Mouse (Mus musculus) hindbrain, embryonic 14.5 days (tissue): ENCODE data around the gene Prkch. TPM values are rescaled to one million over a fixed set of nuclear protein-coding genes. Genes with fewer than 3 reads are reported as not detected.

Experiments
- ATAC-seq: fragments of 200-750 bp; cut with Nextera tagmentation; 2 replicates; pipeline ENCODE4 v1.8.0; 2017; ENCODE audit warnings: moderate number of reproducible peaks, mild to moderate bottlenecking, moderate TSS enrichment, moderate library complexity; ENCODE audit not compliant: low FRiP score
- DNase-seq: peaks from one replicate; pipeline ENCODE4 v3.0.0-alpha.2; 2015; ENCODE audit warnings: low spot score
- H3K27ac ChIP-seq: fragments of 300-500 bp; sonication (generic); 2 replicates; pipeline ENCODE4 v1.5.1; 2014; ENCODE audit warnings: mild to moderate bottlenecking, moderate library complexity
- H3K27me3 ChIP-seq: fragments of 300-500 bp; sonication (generic); 2 replicates; pipeline ENCODE4 v1.6.1; 2014; ENCODE audit warnings: mild to moderate bottlenecking, low read length, mixed read lengths; ENCODE audit not compliant: control insufficient read depth, insufficient read depth
- H3K36me3 ChIP-seq: fragments of 300-500 bp; sonication (generic); replicated peaks from 2 replicates; pipeline ENCODE4 v1.6.1; 2014; ENCODE audit not compliant: control insufficient read depth, insufficient read depth
- H3K4me1 ChIP-seq: fragments of 300-500 bp; sonication (generic); replicated peaks from 2 replicates; pipeline ENCODE4 v1.6.1; 2014; ENCODE audit warnings: antibody characterized with exemption, low read length, mixed read lengths; ENCODE audit not compliant: control insufficient read depth, insufficient read depth
- H3K4me2 ChIP-seq: fragments of 300-500 bp; sonication (generic); replicated peaks from 2 replicates; pipeline ENCODE4 v1.6.1; 2014; ENCODE audit warnings: mild to moderate bottlenecking, moderate library complexity
- H3K4me3 ChIP-seq: fragments of 300-500 bp; sonication (generic); replicated peaks from 2 replicates; pipeline ENCODE4 v1.5.1; 2014; ENCODE audit warnings: mild to moderate bottlenecking, low read length
- H3K9ac ChIP-seq: fragments of 300-500 bp; sonication (generic); 2 replicates; pipeline ENCODE4 v1.6.1; 2014
- H3K9me3 ChIP-seq: fragments of 300-500 bp; sonication (generic); 2 replicates; pipeline ENCODE4 v1.6.1; 2016; ENCODE audit warnings: low read length; ENCODE audit not compliant: control insufficient read depth
- WGBS: fragments of 180-500 bp; shearing (Covaris S2); extraction: QIAGEN DNeasy Blood & Tissue Kit; methylation state at CpG from one replicate; pipeline ENCODE4 v1.1.7; 2014; 5-methylcytosine and 5-hydroxymethylcytosine counted together
- polyA plus RNA-seq: library from polyadenylated mRNA; unstranded; fragments of >200 nt; fragmentation: Nextera tagmentation; extraction: Ambion mirVana; gene quantifications from 2 replicates; pipeline ENCODE4 v1.2.1, GENCODE M21; 2014

Gene Prkch
- polyA plus RNA-seq, 1 experiment from 2014 or later: 9.9 TPM

DNA sequence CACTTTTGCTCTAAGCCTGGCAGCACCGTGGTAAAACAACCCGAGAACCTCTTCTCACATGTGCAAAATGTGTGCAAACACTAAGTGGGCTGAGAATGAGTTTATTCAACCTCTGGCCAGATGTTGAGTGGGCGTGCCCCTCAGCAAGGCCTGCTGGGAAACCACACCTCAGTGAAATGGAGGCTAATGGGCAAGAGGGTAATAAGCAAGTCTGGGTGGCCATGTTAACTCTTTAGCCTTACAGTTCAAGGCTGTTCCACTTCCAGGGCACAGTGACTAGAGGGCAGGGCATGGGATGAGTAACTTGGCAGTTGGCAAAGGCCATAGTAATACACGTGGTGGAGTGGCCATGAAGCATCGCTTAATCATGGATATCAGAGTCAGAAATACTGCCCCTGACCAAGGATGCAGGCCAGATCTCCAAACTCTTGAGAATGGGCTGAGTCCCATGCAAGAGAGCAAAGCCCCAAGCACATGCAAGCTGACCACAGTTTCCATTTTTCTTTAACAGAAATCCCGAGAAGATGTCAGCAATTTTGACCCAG, 191.9 kb downstream of the Prkch start:
- Histone ChIP-seq H3K9ac (no peak overlapping the region), H3K4me3 (no peak overlapping the region), H3K9me3 (no peaks in the 10 kb centered on the region), H3K27ac (no peak overlapping the region), H3K27me3 (no peaks in the 10 kb centered on the region), H3K4me2 (no peak overlapping the region), H3K36me3 (no peaks in the 10 kb centered on the region), H3K4me1 (peaks cover 9% of the 10 kb centered on the region; the same call in 1 of the 2 replicates)
- ATAC-seq (no peak), DNase-seq (no peak)
- 86% methylated on average over 6 of the region's 6 CpGs for WGBS

DNA sequence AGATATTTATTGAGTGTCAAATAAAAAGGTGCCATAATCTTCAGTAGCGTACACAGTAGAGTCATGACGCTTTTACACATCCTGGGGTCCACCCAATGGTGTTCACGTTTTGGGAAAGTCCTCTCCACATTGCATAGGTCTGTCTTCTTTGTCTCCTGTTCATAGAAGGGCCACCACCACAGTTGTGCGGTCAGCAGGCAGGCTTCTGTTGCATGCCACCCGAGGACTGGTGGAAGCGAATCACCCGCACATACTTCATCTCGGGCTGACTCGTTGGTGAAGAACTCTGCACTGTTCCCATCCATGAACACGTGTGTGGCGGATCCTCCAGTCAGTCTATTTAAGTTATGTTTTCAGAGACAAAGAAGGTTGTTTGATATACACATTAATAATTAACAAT, 193.1 kb downstream of the Prkch start:
- no peak overlapping the region for H3K4me2 ChIP-seq
- DNase-seq (no peak), ATAC-seq (no peak)
- 94% methylated on average over 11 of the region's 11 CpGs for WGBS
- H3K9me3 ChIP-seq: no peaks in the 10 kb centered on the region
- no peak overlapping the region for H3K27ac ChIP-seq
- H3K4me3 ChIP-seq: no peak overlapping the region
- H3K9ac ChIP-seq: no peak overlapping the region
- no peaks in the 10 kb centered on the region for H3K27me3 ChIP-seq
- no peaks in the 10 kb centered on the region for H3K36me3 ChIP-seq
- peaks cover 9% of the 10 kb centered on the region; the same call in 1 of the 2 replicates for H3K4me1 ChIP-seq

DNA sequence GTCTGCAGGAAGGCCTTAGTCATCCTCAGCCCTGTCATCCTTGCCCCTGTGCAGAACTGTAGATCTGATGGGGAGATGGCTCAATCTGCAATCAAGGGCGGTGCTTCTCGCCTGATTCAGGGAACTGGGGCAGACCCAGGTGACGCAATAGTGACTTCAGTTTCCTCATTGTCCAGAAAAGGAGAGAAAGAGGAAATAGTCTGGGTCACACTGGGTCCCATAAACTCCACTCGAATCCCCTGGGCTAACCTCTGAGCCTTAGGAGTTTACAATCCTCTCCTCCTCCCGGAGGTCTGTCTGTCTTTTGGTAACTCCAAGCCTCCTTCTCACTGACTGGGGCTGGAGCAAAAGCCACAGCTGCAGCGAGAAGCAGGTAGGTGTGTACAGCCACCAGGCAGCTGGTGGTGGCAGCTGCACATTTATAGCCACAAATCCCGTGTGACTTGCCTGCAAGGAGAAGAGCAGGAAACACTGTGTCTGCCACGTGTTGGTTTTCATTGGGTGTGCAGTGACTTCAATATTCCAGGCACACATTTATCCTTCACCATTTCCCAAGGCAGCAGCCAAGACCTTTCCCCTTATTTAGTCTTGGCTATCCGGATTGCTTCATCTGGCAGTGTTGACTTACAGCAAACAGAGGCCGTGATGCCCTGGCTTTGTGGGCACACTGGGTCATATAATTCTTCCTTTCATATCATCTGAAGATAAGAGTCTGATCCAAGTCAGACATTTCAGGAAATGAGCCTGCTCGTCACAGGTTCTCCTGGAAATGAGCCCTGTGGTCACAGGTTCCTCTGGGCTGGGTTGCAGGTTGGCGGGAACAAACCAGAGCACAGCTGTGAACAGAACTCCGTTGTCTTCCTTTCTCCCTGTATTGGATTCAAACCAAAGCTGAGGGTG, 195.0 kb downstream of the Prkch start:
- Histone ChIP-seq H3K27me3 (no peaks in the 10 kb centered on the region), H3K36me3 (no peaks in the 10 kb centered on the region), H3K4me1 (peaks cover 9% of the 10 kb centered on the region; the same call in 1 of the 2 replicates), H3K4me2 (no peak overlapping the region), H3K27ac (no peak overlapping the region), H3K9ac (no peak overlapping the region), H3K4me3 (no peak overlapping the region), H3K9me3 (no peaks in the 10 kb centered on the region)
- 65% methylated on average over 13 of the region's 13 CpGs for WGBS
- DNase-seq (no peak), ATAC-seq (0 out of 2 replicates have a peak, but pooled peaks have one; percentile 37)

DNA sequence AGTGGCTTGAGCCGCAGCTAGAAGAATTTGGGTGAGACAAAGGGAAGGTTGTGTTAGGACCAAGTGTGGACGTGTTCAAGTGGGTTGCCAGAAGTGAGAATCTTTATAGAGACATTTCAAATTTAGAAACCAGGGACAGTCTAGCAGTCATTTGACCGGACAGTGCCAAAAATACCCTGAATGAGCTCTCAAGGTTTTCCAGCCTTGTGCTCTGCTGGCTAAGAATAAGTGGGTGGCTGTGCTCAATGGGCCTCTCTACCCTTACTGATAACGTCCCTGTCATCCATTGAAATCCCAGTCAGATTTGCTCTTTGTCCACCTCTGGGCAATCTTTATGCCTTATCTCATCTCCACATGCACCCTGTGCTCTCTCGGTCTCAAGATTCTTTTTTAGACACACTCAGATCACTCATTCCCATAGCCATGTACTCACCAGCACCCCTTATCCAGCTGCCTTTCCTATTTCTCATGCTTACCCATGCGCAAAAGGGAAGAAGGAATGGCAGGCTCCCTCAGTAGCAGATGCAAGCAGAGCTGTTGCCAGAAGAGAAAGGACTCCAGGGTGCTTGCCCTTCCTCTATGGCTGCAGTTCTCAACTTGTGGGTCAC, 196.9 kb downstream of the Prkch start:
- peaks cover 9% of the 10 kb centered on the region; the same call in 1 of the 2 replicates for H3K4me1 ChIP-seq
- H3K4me3 ChIP-seq: no peak overlapping the region
- no peak for DNase-seq
- H3K4me2 ChIP-seq: no peak overlapping the region
- H3K9me3 ChIP-seq: no peaks in the 10 kb centered on the region
- no peak overlapping the region for H3K9ac ChIP-seq
- no peaks in the 10 kb centered on the region for H3K36me3 ChIP-seq
- WGBS: 96% methylated on average over 6 of the region's 6 CpGs
- no peaks in the 10 kb centered on the region for H3K27me3 ChIP-seq
- no peak for ATAC-seq
- H3K27ac ChIP-seq: no peak overlapping the region

DNA sequence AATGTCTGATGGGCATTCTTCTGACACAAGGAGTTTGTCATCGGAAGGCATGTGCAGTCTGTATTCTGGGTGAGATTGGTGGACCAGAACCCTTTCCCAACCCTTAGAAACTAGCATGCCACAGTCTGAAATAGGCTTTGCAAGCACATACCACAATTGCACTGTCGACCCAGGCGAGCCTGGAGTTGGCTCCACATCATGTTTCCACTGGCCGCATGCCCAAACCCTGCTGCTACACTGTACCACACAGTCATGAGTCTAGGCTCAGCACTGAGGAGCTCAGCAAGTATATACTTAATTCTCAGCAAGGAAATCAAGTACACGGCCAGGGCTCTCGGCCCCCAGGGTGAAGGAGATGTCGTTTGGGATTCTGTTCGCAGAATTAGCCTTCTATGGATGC, 202.3 kb downstream of the Prkch start:
- H3K27ac ChIP-seq: no peak overlapping the region
- no peaks in the 10 kb centered on the region for H3K9me3 ChIP-seq
- H3K9ac ChIP-seq: no peak overlapping the region
- no peaks in the 10 kb centered on the region for H3K36me3 ChIP-seq
- DNase-seq (peak; percentile 74), ATAC-seq (no peak; the same call in 1 of the 2 replicates)
- no peak overlapping the region for H3K4me2 ChIP-seq
- 70% methylated on average over 8 of the region's 8 CpGs for WGBS
- H3K4me1 ChIP-seq: no peaks in the 10 kb centered on the region
- H3K4me3 ChIP-seq: no peak overlapping the region
- H3K27me3 ChIP-seq: no peaks in the 10 kb centered on the region

DNA sequence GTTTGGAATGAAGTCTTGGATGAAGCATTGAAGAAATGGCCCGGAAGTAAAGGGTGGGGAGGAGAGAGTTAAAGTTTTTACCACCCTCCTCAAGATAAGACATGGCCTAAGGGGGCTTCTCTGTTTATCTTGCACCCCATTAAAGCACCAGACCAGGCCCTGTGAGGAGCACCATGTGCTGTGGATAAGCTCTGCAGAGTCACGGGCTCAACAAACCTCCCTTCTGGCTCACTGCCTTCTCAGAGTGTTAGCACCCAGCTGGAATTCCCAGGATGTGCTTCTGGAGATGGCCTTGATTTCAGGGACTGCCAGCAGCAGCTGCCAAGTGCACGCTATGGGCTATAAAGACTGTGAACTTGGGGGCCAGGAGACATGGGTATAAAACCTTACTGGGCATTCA, 204.3 kb downstream of the Prkch start:
- no peak for ATAC-seq
- no peak overlapping the region for H3K4me2 ChIP-seq
- WGBS: 74% methylated on average over 3 of the region's 3 CpGs
- H3K4me3 ChIP-seq: no peak overlapping the region
- H3K27me3 ChIP-seq: no peaks in the 10 kb centered on the region
- H3K27ac ChIP-seq: no peak overlapping the region
- DNase-seq: no peak
- H3K36me3 ChIP-seq: no peaks in the 10 kb centered on the region
- H3K9me3 ChIP-seq: no peaks in the 10 kb centered on the region
- peaks cover 3% of the 10 kb centered on the region for H3K4me1 ChIP-seq
- no peak overlapping the region for H3K9ac ChIP-seq

DNA sequence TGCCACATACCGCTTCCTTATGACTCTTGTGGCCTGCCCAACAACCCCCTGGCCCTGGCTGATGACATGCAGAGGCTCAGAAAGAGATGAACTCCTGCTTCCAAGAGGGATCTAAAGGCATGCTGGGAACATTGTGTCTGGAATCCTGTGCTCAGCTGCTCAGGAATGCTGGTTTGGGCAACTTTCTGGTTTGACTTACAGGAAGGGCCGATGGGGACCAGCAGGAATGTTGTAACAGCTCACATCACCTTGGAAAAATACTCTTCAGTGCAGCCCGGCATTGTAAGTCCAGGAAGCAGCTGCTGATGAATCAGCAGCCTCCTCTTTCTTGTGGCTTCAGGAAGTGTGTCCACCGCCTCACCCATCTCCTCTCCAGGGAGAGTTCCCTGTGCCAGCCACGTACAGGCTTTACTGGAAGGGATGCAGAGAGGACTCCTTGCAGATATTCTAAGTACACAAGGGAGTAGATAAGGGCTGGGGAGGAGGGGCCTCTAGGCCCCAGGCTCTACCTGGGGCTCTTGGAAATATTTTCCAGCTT, 206.0 kb downstream of the Prkch start:
- H3K4me3 ChIP-seq: no peak overlapping the region
- no peaks in the 10 kb centered on the region for H3K9me3 ChIP-seq
- H3K4me1 ChIP-seq: peaks cover 11% of the 10 kb centered on the region
- no peak overlapping the region for H3K27ac ChIP-seq
- WGBS: 82% methylated on average over 5 of the region's 5 CpGs
- no peak overlapping the region for H3K4me2 ChIP-seq
- no peak for DNase-seq
- H3K27me3 ChIP-seq: no peaks in the 10 kb centered on the region
- no peak overlapping the region for H3K9ac ChIP-seq
- no peak for ATAC-seq
- no peaks in the 10 kb centered on the region for H3K36me3 ChIP-seq

DNA sequence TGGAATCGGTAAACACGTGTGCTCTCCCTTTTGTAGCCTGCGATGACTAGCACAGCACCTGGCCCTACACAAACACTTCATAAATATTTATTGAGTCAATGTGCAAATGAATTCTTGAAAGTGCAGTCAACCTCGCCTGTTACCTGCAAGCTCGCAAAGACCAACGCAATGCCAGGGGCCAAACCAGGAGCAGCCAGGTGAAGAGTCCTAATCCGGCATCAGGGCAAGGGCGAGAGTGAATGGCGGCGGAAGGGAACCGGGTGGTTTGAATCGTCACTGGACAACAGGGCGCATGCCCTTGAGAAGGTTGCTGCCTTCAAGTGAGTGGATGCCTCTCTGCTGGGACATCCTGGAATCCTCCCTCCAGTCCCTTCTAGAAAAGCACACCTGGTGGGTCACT, 208.6 kb downstream of the Prkch start:
- Histone ChIP-seq H3K27me3 (no peaks in the 10 kb centered on the region), H3K27ac (no peak overlapping the region), H3K9ac (no peak overlapping the region), H3K9me3 (no peaks in the 10 kb centered on the region), H3K36me3 (no peaks in the 10 kb centered on the region), H3K4me1 (peaks cover 11% of the 10 kb centered on the region), H3K4me2 (no peak overlapping the region), H3K4me3 (no peak overlapping the region)
- no peak for DNase-seq
- 53% methylated on average over 13 of the region's 13 CpGs for WGBS
- no peak for ATAC-seq

DNA sequence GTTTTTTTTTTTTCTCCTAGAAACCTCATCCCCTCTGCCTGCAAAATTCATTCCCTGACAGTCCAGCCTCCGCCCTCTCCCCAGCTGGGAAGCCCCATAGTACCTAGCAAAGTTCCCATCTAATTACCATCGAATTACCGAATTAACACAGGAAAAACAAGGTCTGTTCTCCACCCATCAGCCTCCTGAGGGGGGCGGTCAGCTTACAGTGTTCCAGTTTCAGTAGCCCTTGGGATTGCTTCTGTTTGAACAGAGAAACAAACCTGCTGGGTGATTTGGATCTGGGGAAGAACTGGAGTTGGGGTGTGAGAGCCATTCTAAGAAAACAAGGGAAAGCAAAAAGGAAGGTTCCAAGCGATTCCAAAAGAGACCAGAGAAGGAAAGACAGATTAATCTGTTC, 209.1 kb downstream of the Prkch start:
- Histone ChIP-seq H3K27me3 (no peaks in the 10 kb centered on the region), H3K9me3 (no peaks in the 10 kb centered on the region), H3K36me3 (no peaks in the 10 kb centered on the region), H3K9ac (no peak overlapping the region), H3K27ac (no peak overlapping the region), H3K4me1 (peaks cover 11% of the 10 kb centered on the region), H3K4me3 (no peak overlapping the region), H3K4me2 (peak overlapping the region; percentile 31)
- WGBS: 21% methylated on average over 5 of the region's 5 CpGs
- DNase-seq: no peak
- ATAC-seq: no peak
